Mouse (Mus musculus) frontal cortex, postnatal 25 days (tissue): ENCODE measurements around the gene Fam57a.
A peak's percentile ranks its signal among the peaks of the same experiment; 100 is the strongest.

ENCODE experiments used
- DNase-seq, 2 experiments: peaks; one replicate each; pipeline ENCODE4 v3.0.0; 2022; ENCODE audit warnings: low spot score in 2 of 2

Fam57a gene

GRCm38 (mm10) chr11:76243811-76244546 lies 64.5 kb downstream of the Fam57a start:
- no peak for DNase-seq

- DNase-seq = no peak
Observed at GRCm38 (mm10) chr11:76246439-76246838, 67.0 kb downstream of the Fam57a start.

GRCm38 (mm10) chr11:76247239-76247638 lies 67.8 kb downstream of the Fam57a start:
- no peak for DNase-seq

GRCm38 (mm10) chr11:76252036-76252435 lies 72.6 kb downstream of the Fam57a start:
- DNase-seq = no peak

- DNase-seq = peak; percentile 81 to 82
Observed at GRCm38 (mm10) chr11:76253145-76253917, 73.9 kb downstream of the Fam57a start.

GRCm38 (mm10) chr11:76253918-76254264 lies 74.4 kb downstream of the Fam57a start:
- DNase-seq = no peak

- DNase-seq = no peak
Observed at GRCm38 (mm10) chr11:76255431-76256001, 76.0 kb downstream of the Fam57a start.

- DNase-seq = no peak
Observed at GRCm38 (mm10) chr11:76256129-76256528, 76.7 kb downstream of the Fam57a start.

GRCm38 (mm10) chr11:76257386-76257785 lies 77.9 kb downstream of the Fam57a start:
- DNase-seq = no peak

- no peak for DNase-seq
Observed at GRCm38 (mm10) chr11:76258511-76258910, 79.0 kb downstream of the Fam57a start.

GRCm38 (mm10) chr11:76260208-76261050 lies 81.0 kb downstream of the Fam57a start:
- DNase-seq = no peak

- DNase-seq = no peak
Observed at GRCm38 (mm10) chr11:76261224-76261623, 81.8 kb downstream of the Fam57a start.

GRCm38 (mm10) chr11:76262611-76263351 lies 83.3 kb downstream of the Fam57a start:
- no peak for DNase-seq
